Mouse (Mus musculus) ES-Bruce4 (cell line): Measurements from ENCODE around the gene Rnf208.

Source experiments
- CTCF ChIP-seq: IDR thresholded peaks from one replicate; pipeline ENCODE4 v1.8.1; 2011; ENCODE audit warnings: low read depth, low read length
- POLR2A ChIP-seq: IDR thresholded peaks from one replicate; pipeline ENCODE4 v1.8.1; 2011; ENCODE audit warnings: low read length; ENCODE audit not compliant: insufficient read depth

GRCm38 (mm10) chr2:25225811-25226379 lies 16.2 kb upstream of the Rnf208 start:
- TF ChIP-seq CTCF: no peak
- no peak for TF ChIP-seq POLR2A
